Mouse (Mus musculus): ENCODE measurements around the gene Gdf11. TPM values are rescaled to one million over a fixed set of nuclear protein-coding genes. Genes with fewer than 3 reads are reported as not detected.
A peak's percentile ranks its signal among the peaks of the same experiment; 100 is the strongest.

Gene Gdf11
- polyA plus RNA-seq (2012; fragmentation: generic; extraction: Trizol): 17.0 TPM
- long read RNA-seq, experiment 1, partial matches to known transcripts: 0 of 9 reads
- long read RNA-seq, experiment 1, other reads (novel, unspliced or antisense): 9 of 9 reads
- long read RNA-seq, experiment 2, partial matches to known transcripts: 0 of 2 reads
- long read RNA-seq, experiment 2, other reads (novel, unspliced or antisense): 2 of 2 reads

GRCm38 (mm10) chr10:128891296-128892094 lies at the start of gene Gdf11:
Gdf11 (minus strand) TSS chr10:128891718.
- peaks cover 2% of the 10 kb centered on the region for H3K79me3 ChIP-seq (ENCODE audit: low read depth)
- H3K27me3 ChIP-seq (ENCODE audit: control insufficient read depth, insufficient read depth, insufficient read length): no peaks in the 10 kb centered on the region
- peaks cover 10% of the 10 kb centered on the region for H3K79me2 ChIP-seq (ENCODE audit: control insufficient read depth, insufficient read depth)
- no peaks in the 10 kb centered on the region for H3K36me3 ChIP-seq (ENCODE audit: control insufficient read depth, insufficient read depth)
- H3ac ChIP-seq (ENCODE audit: control insufficient read depth, insufficient read length, low read depth): peak within 1 kb of the TSS; percentile 75
- H3K4me3 ChIP-seq (ENCODE audit: insufficient read depth, poor library complexity, severe bottlenecking): peak within 1 kb of the TSS; percentile 49
- TF ChIP-seq MAX (IDR thresholded peaks at IDR 0.05) (no peak), MYOD1 (IDR thresholded peaks at IDR 0.05; ENCODE audit: control insufficient read depth, insufficient read length, low read depth) (no peak), CTCF (IDR thresholded peaks at IDR 0.05; ENCODE audit: control insufficient read depth, insufficient read depth, insufficient read length) (no peak), FOSL1 (IDR thresholded peaks at IDR 0.05; ENCODE audit: insufficient read depth, low read length, poor library complexity, severe bottlenecking) (no peak), MYOG (IDR thresholded peaks at IDR 0.05; ENCODE audit: control insufficient read depth, extremely low read depth, insufficient read length) (no peak), USF1 (IDR thresholded peaks at IDR 0.05; ENCODE audit: low read depth) (no peak), CEBPB (IDR thresholded peaks at IDR 0.05; ENCODE audit: low read depth) (no peak)

- Histone ChIP-seq H3K27me3 (ENCODE audit: control insufficient read depth, insufficient read depth, insufficient read length) (no peaks in the 10 kb centered on the region), H3K79me3 (ENCODE audit: low read depth) (peaks cover 20% of the 10 kb centered on the region), H3K4me3 (ENCODE audit: insufficient read depth, poor library complexity, severe bottlenecking) (no peak overlapping the region), H3K79me2 (ENCODE audit: control insufficient read depth, insufficient read depth) (peaks cover 51% of the 10 kb centered on the region), H3ac (ENCODE audit: control insufficient read depth, insufficient read length, low read depth) (no peak overlapping the region), H3K36me3 (ENCODE audit: control insufficient read depth, insufficient read depth) (peaks cover 38% of the 10 kb centered on the region)
- TF ChIP-seq MAX (IDR thresholded peaks at IDR 0.05): no peak
- TF ChIP-seq CTCF (IDR thresholded peaks at IDR 0.05; ENCODE audit: control insufficient read depth, insufficient read depth, insufficient read length): no peak
- TF ChIP-seq CEBPB (IDR thresholded peaks at IDR 0.05; ENCODE audit: low read depth): no peak
- TF ChIP-seq USF1 (IDR thresholded peaks at IDR 0.05; ENCODE audit: low read depth): no peak
- no peak for TF ChIP-seq FOSL1 (IDR thresholded peaks at IDR 0.05; ENCODE audit: insufficient read depth, low read length, poor library complexity, severe bottlenecking)
- TF ChIP-seq MYOD1 (IDR thresholded peaks at IDR 0.05; ENCODE audit: control insufficient read depth, insufficient read length, low read depth): no peak
- TF ChIP-seq MYOG (IDR thresholded peaks at IDR 0.05; ENCODE audit: control insufficient read depth, extremely low read depth, insufficient read length): no peak
These were observed 49.0 kb upstream of the Gdf11 start for GRCm38 (mm10) chr10:128940475-128941061.

GRCm38 (mm10) chr10:128938974-128939373 lies 47.5 kb upstream of the Gdf11 start:
- Histone ChIP-seq H3K79me2 (ENCODE audit: control insufficient read depth, insufficient read depth) (peaks cover 67% of the 10 kb centered on the region), H3K27me3 (ENCODE audit: control insufficient read depth, insufficient read depth, insufficient read length) (no peaks in the 10 kb centered on the region), H3K79me3 (ENCODE audit: low read depth) (peaks cover 35% of the 10 kb centered on the region), H3ac (ENCODE audit: control insufficient read depth, insufficient read length, low read depth) (no peak overlapping the region), H3K36me3 (ENCODE audit: control insufficient read depth, insufficient read depth) (peaks cover 33% of the 10 kb centered on the region), H3K4me3 (ENCODE audit: insufficient read depth, poor library complexity, severe bottlenecking) (no peak overlapping the region)
- TF ChIP-seq CEBPB (IDR thresholded peaks at IDR 0.05; ENCODE audit: low read depth): no peak
- TF ChIP-seq USF1 (IDR thresholded peaks at IDR 0.05; ENCODE audit: low read depth): no peak
- no peak for TF ChIP-seq MYOG (IDR thresholded peaks at IDR 0.05; ENCODE audit: control insufficient read depth, extremely low read depth, insufficient read length)
- TF ChIP-seq CTCF (IDR thresholded peaks at IDR 0.05; ENCODE audit: control insufficient read depth, insufficient read depth, insufficient read length): no peak

- Histone ChIP-seq H3K79me3 (ENCODE audit: low read depth) (peaks cover 35% of the 10 kb centered on the region), H3K36me3 (ENCODE audit: control insufficient read depth, insufficient read depth) (peaks cover 28% of the 10 kb centered on the region), H3K79me2 (ENCODE audit: control insufficient read depth, insufficient read depth) (peaks cover 71% of the 10 kb centered on the region), H3ac (ENCODE audit: control insufficient read depth, insufficient read length, low read depth) (peak overlapping the region; percentile 43), H3K27me3 (ENCODE audit: control insufficient read depth, insufficient read depth, insufficient read length) (no peaks in the 10 kb centered on the region), H3K4me3 (ENCODE audit: insufficient read depth, poor library complexity, severe bottlenecking) (no peak overlapping the region)
- no peak for TF ChIP-seq USF1 (IDR thresholded peaks at IDR 0.05; ENCODE audit: low read depth)
- peak; percentile 84 for TF ChIP-seq MYOD1 (IDR thresholded peaks at IDR 0.05; ENCODE audit: control insufficient read depth, insufficient read length, low read depth)
These were observed 46.9 kb upstream of the Gdf11 start for GRCm38 (mm10) chr10:128938457-128938856.

GRCm38 (mm10) chr10:128937756-128938390 lies 46.4 kb upstream of the Gdf11 start:
- Histone ChIP-seq H3K4me3 (ENCODE audit: insufficient read depth, poor library complexity, severe bottlenecking) (no peak overlapping the region), H3K79me3 (ENCODE audit: low read depth) (peaks cover 35% of the 10 kb centered on the region)

More at GRCm38 (mm10) chr10:128937756-128938390, 46.4 kb upstream of the Gdf11 start:
- Histone ChIP-seq H3K27me3 (ENCODE audit: control insufficient read depth, insufficient read depth, insufficient read length) (no peaks in the 10 kb centered on the region), H3ac (ENCODE audit: control insufficient read depth, insufficient read length, low read depth) (peak overlapping the region; percentile 43), H3K36me3 (ENCODE audit: control insufficient read depth, insufficient read depth) (peaks cover 22% of the 10 kb centered on the region), H3K79me2 (ENCODE audit: control insufficient read depth, insufficient read depth) (peaks cover 71% of the 10 kb centered on the region)
- TF ChIP-seq MYOG (IDR thresholded peaks at IDR 0.05; ENCODE audit: control insufficient read depth, extremely low read depth, insufficient read length) (no peak), MYOD1 (IDR thresholded peaks at IDR 0.05; ENCODE audit: control insufficient read depth, insufficient read length, low read depth) (peak; percentile 99)
